Mouse (Mus musculus) G1E (cell line): Measurements from ENCODE around the gene Gm13289. TPM values are rescaled to one million over a fixed set of nuclear protein-coding genes. Genes with fewer than 3 reads are reported as not detected.
"Not testable (repeated sequence)": the region's sequence is repeated elsewhere in the genome, so short reads cannot be mapped to it uniquely, and the experiment has no call there.

ENCODE experiments used
- ATAC-seq: 2 replicates; pipeline ENCODE4 v1.8.0; 2016; ENCODE audit warnings: mild to moderate bottlenecking; ENCODE audit not compliant: insufficient number of reproducible peaks, poor library complexity, low FRiP score, severe bottlenecking; ENCODE audit errors: extremely low read depth
- DNase-seq: peaks from one replicate; pipeline ENCODE4 v3.0.0; 2012; ENCODE audit warnings: low spot score
- H3K27me3 ChIP-seq: 2 replicates; pipeline ENCODE4 v1.6.1; 2012; ENCODE audit warnings: mild to moderate bottlenecking, low read length, inconsistent platforms; ENCODE audit not compliant: insufficient read depth
- H3K36me3 ChIP-seq: replicated peaks from 2 replicates; pipeline ENCODE3; 2012; ENCODE audit warnings: mild to moderate bottlenecking, inconsistent platforms
- H3K4me1 ChIP-seq: 2 replicates; pipeline ENCODE4 v1.6.1; 2012; ENCODE audit warnings: low read depth, low read length, inconsistent platforms, mixed read lengths; ENCODE audit not compliant: insufficient read depth
- H3K4me3 ChIP-seq: 2 replicates; pipeline ENCODE4 v1.5.1; 2012; ENCODE audit warnings: low read depth, mild to moderate bottlenecking, inconsistent platforms, low read length, moderate library complexity, mixed read lengths
- H3K9me3 ChIP-seq: replicated peaks from 2 replicates; pipeline ENCODE4 v1.6.1; 2012; ENCODE audit warnings: inconsistent platforms
- polyA plus RNA-seq: library from polyadenylated mRNA; stranded (reverse); fragments of >175 nt; gene quantifications from 2 replicates; pipeline ENCODE4 v1.2.3, GENCODE M21; 2012
- total RNA-seq, 2 experiments: library from RNA; stranded (forward) in 1 of 2; stranded (reverse) in 1 of 2; fragments of 200-1000 nt in 1 of 2; fragments of >200 nt in 1 of 2; fragmentation: Nextera tagmentation in 1 of 2; gene quantifications; 2 replicates each; pipeline ENCODE4 v1.2.3; 2014 to 2017

Gene Gm13289
- total and polyA plus RNA-seq, 3 experiments = not detected

DNA sequence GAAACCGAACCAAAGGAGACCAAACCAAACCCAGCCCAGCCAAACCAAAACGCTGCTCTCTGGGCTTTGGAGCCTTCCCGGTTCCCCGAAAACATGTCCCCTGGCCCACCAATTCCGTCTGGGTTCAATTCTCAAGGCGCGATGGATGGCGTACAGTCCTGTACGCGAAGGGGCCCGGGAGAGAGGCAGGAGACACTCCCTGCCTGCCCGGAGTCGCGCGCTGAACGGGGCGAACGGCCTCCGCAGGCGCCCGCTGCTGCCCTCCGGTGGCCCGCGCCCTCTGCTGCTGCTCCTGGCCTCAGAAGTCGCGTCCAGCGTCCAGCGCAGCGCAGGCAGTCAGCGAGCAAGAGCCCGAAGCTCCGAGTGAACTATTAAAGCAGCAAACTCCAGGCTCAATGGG, 3.2 kb upstream of the Gm13289 start, which contains the start of gene Gm13290:
Gene Gm13290 (plus strand): TSS at position 301 of the 400 bp plus-strand sequence.
- not testable (repeated sequence) for H3K36me3 ChIP-seq, DNase-seq, H3K9me3 ChIP-seq

DNA sequence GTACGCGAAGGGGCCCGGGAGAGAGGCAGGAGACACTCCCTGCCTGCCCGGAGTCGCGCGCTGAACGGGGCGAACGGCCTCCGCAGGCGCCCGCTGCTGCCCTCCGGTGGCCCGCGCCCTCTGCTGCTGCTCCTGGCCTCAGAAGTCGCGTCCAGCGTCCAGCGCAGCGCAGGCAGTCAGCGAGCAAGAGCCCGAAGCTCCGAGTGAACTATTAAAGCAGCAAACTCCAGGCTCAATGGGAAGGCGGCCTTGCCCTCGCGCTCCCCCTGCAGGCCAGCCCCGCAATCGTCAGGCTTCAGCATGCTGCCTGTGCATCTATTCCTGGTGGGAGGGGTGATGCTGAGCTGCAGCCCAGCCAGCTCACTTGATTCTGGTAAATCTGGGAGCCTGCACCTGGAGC, 2.8 kb downstream of the Gm13289 start, which contains the start of gene Gm13272:
Gene Gm13272 (plus strand): TSS at position 301 of the 400 bp plus-strand sequence.
- H3K4me3 ChIP-seq, H3K4me1 ChIP-seq, H3K9me3 ChIP-seq, H3K36me3 ChIP-seq, DNase-seq, ATAC-seq, H3K27me3 ChIP-seq: not testable (repeated sequence)

More for the DNA sequence above, 3.2 kb upstream of the Gm13289 start, which contains the start of gene Gm13290:
- not testable (repeated sequence) for H3K4me1 ChIP-seq, H3K27me3 ChIP-seq, ATAC-seq, H3K4me3 ChIP-seq

DNA sequence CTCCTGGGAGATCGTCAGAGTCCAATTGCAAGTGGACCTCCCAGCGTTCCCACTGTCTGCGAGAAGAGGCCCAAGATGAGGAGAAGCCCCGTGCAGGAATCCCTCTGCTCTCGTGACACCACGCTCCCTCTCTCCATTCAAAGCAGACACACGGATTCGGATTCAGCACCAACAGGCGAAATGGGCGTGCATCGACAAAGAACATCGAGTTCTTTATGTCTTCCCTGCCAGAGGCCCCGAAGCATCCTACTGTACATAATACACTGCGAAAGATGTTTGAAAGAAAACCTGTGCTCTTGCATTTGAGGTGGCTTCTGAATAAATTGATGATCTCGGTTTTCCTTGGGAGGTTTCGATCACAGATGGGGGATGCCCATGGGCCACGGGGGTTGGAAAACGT, 3.6 kb downstream of the Gm13289 start:
- not testable (repeated sequence) for H3K4me3 ChIP-seq, ATAC-seq, H3K4me1 ChIP-seq, DNase-seq, H3K9me3 ChIP-seq, H3K27me3 ChIP-seq, H3K36me3 ChIP-seq

DNA sequence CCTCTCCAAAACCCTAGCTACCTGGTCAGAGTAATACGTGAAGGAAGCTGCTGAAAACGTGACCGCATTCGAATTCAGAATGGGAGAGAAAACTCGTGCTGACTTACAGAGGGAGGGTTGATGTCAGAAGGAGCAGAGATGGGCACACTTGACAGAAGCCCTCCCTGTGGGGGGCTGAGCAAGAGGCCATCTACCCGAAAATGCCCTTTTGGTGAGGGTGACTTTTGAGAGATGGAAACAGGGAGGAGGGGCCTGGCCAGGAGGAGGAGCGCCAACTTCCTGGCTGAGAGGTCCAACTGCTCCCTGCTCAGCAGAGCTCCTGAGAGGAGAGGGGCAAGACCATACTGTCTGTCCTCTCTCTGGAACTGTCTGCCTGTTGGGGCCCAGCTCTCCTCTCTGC, 5.1 kb downstream of the Gm13289 start, which contains the start of gene Ifnz:
Gene Ifnz (plus strand): TSS at position 301 of the 400 bp plus-strand sequence.
- H3K9me3 ChIP-seq, ATAC-seq, H3K4me3 ChIP-seq: not testable (repeated sequence)

DNA sequence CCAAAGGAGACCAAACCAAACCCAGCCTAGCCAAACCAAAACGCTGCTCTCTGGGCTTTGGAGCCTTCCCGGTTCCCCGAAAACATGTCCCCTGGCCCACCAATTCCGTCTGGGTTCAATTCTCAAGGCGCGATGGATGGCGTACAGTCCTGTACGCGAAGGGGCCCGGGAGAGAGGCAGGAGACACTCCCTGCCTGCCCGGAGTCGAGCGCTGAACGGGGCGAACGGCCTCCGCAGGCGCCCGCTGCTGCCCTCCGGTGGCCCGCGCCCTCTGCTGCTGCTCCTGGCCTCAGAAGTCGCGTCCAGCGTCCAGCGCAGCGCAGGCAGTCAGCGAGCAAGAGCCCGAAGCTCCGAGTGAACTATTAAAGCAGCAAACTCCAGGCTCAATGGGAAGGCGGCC, 5.6 kb downstream of the Gm13289 start:
- not testable (repeated sequence) for H3K9me3 ChIP-seq, H3K36me3 ChIP-seq, H3K4me1 ChIP-seq, H3K27me3 ChIP-seq, DNase-seq, H3K4me3 ChIP-seq, ATAC-seq

More for the DNA sequence above, 5.1 kb downstream of the Gm13289 start, which contains the start of gene Ifnz:
- not testable (repeated sequence) for H3K36me3 ChIP-seq, H3K27me3 ChIP-seq, DNase-seq, H3K4me1 ChIP-seq

DNA sequence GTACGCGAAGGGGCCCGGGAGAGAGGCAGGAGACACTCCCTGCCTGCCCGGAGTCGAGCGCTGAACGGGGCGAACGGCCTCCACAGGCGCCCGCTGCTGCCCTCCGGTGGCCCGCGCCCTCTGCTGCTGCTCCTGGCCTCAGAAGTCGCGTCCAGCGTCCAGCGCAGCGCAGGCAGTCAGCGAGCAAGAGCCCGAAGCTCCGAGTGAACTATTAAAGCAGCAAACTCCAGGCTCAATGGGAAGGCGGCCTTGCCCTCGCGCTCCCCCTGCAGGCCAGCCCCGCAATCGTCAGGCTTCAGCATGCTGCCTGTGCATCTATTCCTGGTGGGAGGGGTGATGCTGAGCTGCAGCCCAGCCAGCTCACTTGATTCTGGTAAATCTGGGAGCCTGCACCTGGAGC, 8.7 kb downstream of the Gm13289 start, which contains the start of gene Gm13276:
Gene Gm13276 (plus strand): TSS at position 301 of the 400 bp plus-strand sequence.
- not testable (repeated sequence) for ATAC-seq, H3K4me1 ChIP-seq, DNase-seq, H3K4me3 ChIP-seq, H3K36me3 ChIP-seq, H3K27me3 ChIP-seq, H3K9me3 ChIP-seq

DNA sequence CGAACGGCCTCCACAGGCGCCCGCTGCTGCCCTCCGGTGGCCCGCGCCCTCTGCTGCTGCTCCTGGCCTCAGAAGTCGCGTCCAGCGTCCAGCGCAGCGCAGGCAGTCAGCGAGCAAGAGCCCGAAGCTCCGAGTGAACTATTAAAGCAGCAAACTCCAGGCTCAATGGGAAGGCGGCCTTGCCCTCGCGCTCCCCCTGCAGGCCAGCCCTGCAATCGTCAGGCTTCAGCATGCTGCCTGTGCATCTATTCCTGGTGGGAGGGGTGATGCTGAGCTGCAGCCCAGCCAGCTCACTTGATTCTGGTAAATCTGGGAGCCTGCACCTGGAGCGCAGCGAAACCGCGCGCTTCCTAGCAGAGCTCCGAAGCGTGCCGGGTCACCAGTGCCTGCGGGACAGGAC, 11.7 kb downstream of the Gm13289 start, which contains the start of gene Gm13277:
Gene Gm13277 (plus strand): TSS at position 231 of the 400 bp plus-strand sequence.
- H3K9me3 ChIP-seq, DNase-seq, ATAC-seq, H3K36me3 ChIP-seq, H3K4me1 ChIP-seq, H3K27me3 ChIP-seq, H3K4me3 ChIP-seq: not testable (repeated sequence)

DNA sequence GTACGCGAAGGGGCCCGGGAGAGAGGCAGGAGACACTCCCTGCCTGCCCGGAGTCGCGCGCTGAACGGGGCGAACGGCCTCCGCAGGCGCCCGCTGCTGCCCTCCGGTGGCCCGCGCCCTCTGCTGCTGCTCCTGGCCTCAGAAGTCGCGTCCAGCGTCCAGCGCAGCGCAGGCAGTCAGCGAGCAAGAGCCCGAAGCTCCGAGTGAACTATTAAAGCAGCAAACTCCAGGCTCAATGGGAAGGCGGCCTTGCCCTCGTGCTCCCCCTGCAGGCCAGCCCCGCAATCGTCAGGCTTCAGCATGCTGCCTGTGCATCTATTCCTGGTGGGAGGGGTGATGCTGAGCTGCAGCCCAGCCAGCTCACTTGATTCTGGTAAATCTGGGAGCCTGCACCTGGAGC, 14.5 kb downstream of the Gm13289 start, which contains the start of gene Gm13278:
Gene Gm13278 (plus strand): TSS at position 301 of the 400 bp plus-strand sequence.
- not testable (repeated sequence) for H3K36me3 ChIP-seq, DNase-seq, ATAC-seq, H3K9me3 ChIP-seq, H3K27me3 ChIP-seq, H3K4me1 ChIP-seq, H3K4me3 ChIP-seq

DNA sequence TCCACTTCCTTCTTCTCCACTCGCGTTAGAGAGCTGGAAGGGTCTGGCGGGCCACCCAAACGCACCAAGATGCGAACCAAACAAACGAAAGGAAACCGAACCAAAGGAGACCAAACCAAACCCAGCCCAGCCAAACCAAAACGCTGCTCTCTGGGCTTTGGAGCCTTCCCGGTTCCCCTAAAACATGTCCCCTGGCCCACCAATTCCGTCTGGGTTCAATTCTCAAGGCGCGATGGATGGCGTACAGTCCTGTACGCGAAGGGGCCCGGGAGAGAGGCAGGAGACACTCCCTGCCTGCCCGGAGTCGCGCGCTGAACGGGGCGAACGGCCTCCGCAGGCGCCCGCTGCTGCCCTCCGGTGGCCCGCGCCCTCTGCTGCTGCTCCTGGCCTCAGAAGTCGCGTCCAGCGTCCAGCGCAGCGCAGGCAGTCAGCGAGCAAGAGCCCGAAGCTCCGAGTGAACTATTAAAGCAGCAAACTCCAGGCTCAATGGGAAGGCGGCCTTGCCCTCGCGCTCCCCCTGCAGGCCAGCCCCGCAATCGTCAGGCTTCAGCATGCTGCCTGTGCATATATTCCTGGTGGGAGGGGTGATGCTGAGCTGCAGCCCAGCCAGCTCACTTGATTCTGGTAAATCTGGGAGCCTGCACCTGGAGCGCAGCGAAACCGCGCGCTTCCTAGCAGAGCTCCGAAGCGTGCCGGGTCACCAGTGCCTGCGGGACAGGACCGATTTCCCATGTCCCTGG, 17.4 kb downstream of the Gm13289 start, which contains the start of gene Gm13275:
Gene Gm13275 (plus strand): TSS at position 552 of the 740 bp plus-strand sequence.
- not testable (repeated sequence) for H3K9me3 ChIP-seq, H3K27me3 ChIP-seq, H3K4me1 ChIP-seq, ATAC-seq, H3K4me3 ChIP-seq, H3K36me3 ChIP-seq, DNase-seq

DNA sequence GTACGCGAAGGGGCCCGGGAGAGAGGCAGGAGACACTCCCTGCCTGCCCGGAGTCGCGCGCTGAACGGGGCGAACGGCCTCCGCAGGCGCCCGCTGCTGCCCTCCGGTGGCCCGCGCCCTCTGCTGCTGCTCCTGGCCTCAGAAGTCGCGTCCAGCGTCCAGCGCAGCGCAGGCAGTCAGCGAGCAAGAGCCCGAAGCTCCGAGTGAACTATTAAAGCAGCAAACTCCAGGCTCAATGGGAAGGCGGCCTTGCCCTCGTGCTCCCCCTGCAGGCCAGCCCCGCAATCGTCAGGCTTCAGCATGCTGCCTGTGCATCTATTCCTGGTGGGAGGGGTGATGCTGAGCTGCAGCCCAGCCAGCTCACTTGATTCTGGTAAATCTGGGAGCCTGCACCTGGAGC, 20.4 kb downstream of the Gm13289 start, which contains the start of gene Gm13279:
Gene Gm13279 (plus strand): TSS at position 301 of the 400 bp plus-strand sequence.
- ATAC-seq = not testable (repeated sequence)

DNA sequence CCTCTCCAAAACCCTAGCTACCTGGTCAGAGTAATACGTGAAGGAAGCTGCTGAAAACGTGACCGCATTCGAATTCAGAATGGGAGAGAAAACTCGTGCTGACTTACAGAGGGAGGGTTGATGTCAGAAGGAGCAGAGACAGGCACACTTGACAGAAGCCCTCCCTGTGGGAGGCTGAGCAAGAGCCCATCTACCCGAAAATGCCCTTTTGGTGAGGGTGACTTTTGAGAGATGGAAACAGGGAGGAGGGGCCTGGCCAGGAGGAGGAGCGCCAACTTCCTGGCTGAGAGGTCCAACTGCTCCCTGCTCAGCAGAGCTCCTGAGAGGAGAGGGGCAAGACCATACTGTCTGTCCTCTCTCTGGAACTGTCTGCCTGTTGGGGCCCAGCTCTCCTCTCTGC, 22.6 kb downstream of the Gm13289 start, which contains the start of gene Gm13285:
Gene Gm13285 (plus strand): TSS at position 301 of the 400 bp plus-strand sequence.
- not testable (repeated sequence) for H3K27me3 ChIP-seq, H3K4me1 ChIP-seq, ATAC-seq, DNase-seq, H3K36me3 ChIP-seq, H3K4me3 ChIP-seq, H3K9me3 ChIP-seq

More for the DNA sequence above, 20.4 kb downstream of the Gm13289 start, which contains the start of gene Gm13279:
- not testable (repeated sequence) for H3K36me3 ChIP-seq, H3K9me3 ChIP-seq, DNase-seq, H3K4me3 ChIP-seq, H3K4me1 ChIP-seq, H3K27me3 ChIP-seq
